Mouse (Mus musculus) kidney, postnatal 0 days (tissue): ENCODE data around the gene Erg28. TPM values are rescaled to one million over a fixed set of nuclear protein-coding genes. Genes with fewer than 3 reads are reported as not detected.

Source experiments
- ATAC-seq: fragments of 200-750 bp; cut with Nextera tagmentation; replicated peaks from 2 replicates; pipeline ENCODE4 v1.8.0; 2017; ENCODE audit warnings: low read depth, moderate number of reproducible peaks, moderate TSS enrichment, moderate library complexity; ENCODE audit not compliant: low FRiP score
- DNase-seq: peaks from one replicate; pipeline ENCODE4 v3.0.0-alpha.2; 2016; ENCODE audit warnings: low spot score
- H3K27ac ChIP-seq: fragments of 300-500 bp; sonication (generic); 2 replicates; pipeline ENCODE4 v1.5.1; 2014; ENCODE audit warnings: mild to moderate bottlenecking
- H3K27me3 ChIP-seq: fragments of 300-500 bp; sonication (generic); 2 replicates; pipeline ENCODE4 v1.6.1; 2014; ENCODE audit warnings: low read length, mixed read lengths; ENCODE audit not compliant: insufficient read depth
- H3K36me3 ChIP-seq: fragments of 300-500 bp; sonication (generic); 2 replicates; pipeline ENCODE4 v1.6.1; 2014; ENCODE audit warnings: low read length, mixed read lengths; ENCODE audit not compliant: insufficient read depth
- H3K4me1 ChIP-seq: fragments of 300-500 bp; sonication (generic); replicated peaks from 2 replicates; pipeline ENCODE4 v1.6.1; 2014; ENCODE audit warnings: antibody characterized with exemption, low read length, mixed read lengths; ENCODE audit not compliant: insufficient read depth
- H3K4me2 ChIP-seq: fragments of 300-500 bp; sonication (generic); 2 replicates; pipeline ENCODE4 v1.6.1; 2014; ENCODE audit warnings: mild to moderate bottlenecking, low read length, moderate library complexity, mixed read lengths
- H3K4me3 ChIP-seq: fragments of 300-500 bp; sonication (generic); replicated peaks from 2 replicates; pipeline ENCODE4 v1.5.1; 2014; ENCODE audit warnings: low read depth, low read length
- H3K9ac ChIP-seq: fragments of 300-500 bp; sonication (generic); 2 replicates; pipeline ENCODE4 v1.6.1; 2014; ENCODE audit warnings: low read depth, low read length
- H3K9me3 ChIP-seq: fragments of 300-500 bp; sonication (generic); replicated peaks from 2 replicates; pipeline ENCODE4 v1.6.1; 2016; ENCODE audit warnings: low read length, inconsistent platforms, mixed read lengths
- CTCF ChIP-seq: IDR thresholded peaks from 2 replicates; pipeline ENCODE4 v1.5.1; 2016; ENCODE audit warnings: antibody characterized with exemption, low read depth, mild to moderate bottlenecking, moderate library complexity
- WGBS: fragments of 180-500 bp; shearing (Covaris S2); extraction: QIAGEN DNeasy Blood & Tissue Kit; methylation state at CpG from one replicate; pipeline ENCODE4 v1.1.7; 2014; 5-methylcytosine and 5-hydroxymethylcytosine counted together
- polyA plus RNA-seq: library from polyadenylated mRNA; unstranded; fragments of >200 nt; fragmentation: Nextera tagmentation; extraction: Ambion mirVana; gene quantifications from 2 replicates; pipeline ENCODE4 v1.2.1, GENCODE M21; 2015

The Erg28 gene
- polyA plus RNA-seq, 1 experiment from 2014 or later: 111 TPM

GRCm38 (mm10) chr12:85859511-85860189, 35.3 kb upstream of the Erg28 start:
- 23% methylated on average over 3 of the region's 3 CpGs for WGBS
- H3K4me2 ChIP-seq: no peak overlapping the region
- no peak overlapping the region for H3K4me3 ChIP-seq
- no peaks in the 10 kb centered on the region for H3K4me1 ChIP-seq
- TF ChIP-seq CTCF: no peak
- H3K9me3 ChIP-seq: no peaks in the 10 kb centered on the region
- H3K36me3 ChIP-seq: no peaks in the 10 kb centered on the region
- DNase-seq (peak; percentile 23), ATAC-seq (no peak)
- no peaks in the 10 kb centered on the region for H3K27me3 ChIP-seq
- no peak overlapping the region for H3K9ac ChIP-seq
- no peak overlapping the region for H3K27ac ChIP-seq

GRCm38 (mm10) chr12:85859111-85859510, 34.8 kb upstream of the Erg28 start:
- ATAC-seq (no peak), DNase-seq (no peak)
- Histone ChIP-seq H3K4me1 (no peaks in the 10 kb centered on the region), H3K9me3 (no peaks in the 10 kb centered on the region), H3K27me3 (no peaks in the 10 kb centered on the region), H3K9ac (no peak overlapping the region), H3K4me2 (no peak overlapping the region), H3K36me3 (no peaks in the 10 kb centered on the region), H3K27ac (no peak overlapping the region), H3K4me3 (no peak overlapping the region)
- TF ChIP-seq CTCF: no peak
- WGBS: 66% methylated on average over 3 of the region's 3 CpGs

- no peak overlapping the region for H3K4me2 ChIP-seq
- DNase-seq (no peak), ATAC-seq (no peak)
- WGBS: 84% methylated on average over 7 of the region's 7 CpGs
- TF ChIP-seq CTCF: no peak
- no peaks in the 10 kb centered on the region for H3K9me3 ChIP-seq
- no peak overlapping the region for H3K4me3 ChIP-seq
- no peaks in the 10 kb centered on the region for H3K4me1 ChIP-seq
- no peak overlapping the region for H3K27ac ChIP-seq
- no peak overlapping the region for H3K9ac ChIP-seq
- H3K36me3 ChIP-seq: no peaks in the 10 kb centered on the region
- H3K27me3 ChIP-seq: no peaks in the 10 kb centered on the region
Measured at GRCm38 (mm10) chr12:85857300-85857699, 33.0 kb upstream of the Erg28 start.

GRCm38 (mm10) chr12:85854271-85854670, 29.9 kb upstream of the Erg28 start:
- Histone ChIP-seq H3K36me3 (no peaks in the 10 kb centered on the region), H3K27me3 (no peaks in the 10 kb centered on the region), H3K9me3 (no peaks in the 10 kb centered on the region), H3K27ac (no peak overlapping the region), H3K9ac (no peak overlapping the region), H3K4me2 (no peak overlapping the region), H3K4me3 (no peak overlapping the region), H3K4me1 (no peaks in the 10 kb centered on the region)
- ATAC-seq: no peak
- no peak for DNase-seq
- no peak for TF ChIP-seq CTCF
- 91% methylated on average over 1 of the region's 1 CpGs for WGBS

GRCm38 (mm10) chr12:85853836-85854235, 29.5 kb upstream of the Erg28 start:
- H3K4me2 ChIP-seq: no peak overlapping the region
- 75% methylated on average over 4 of the region's 4 CpGs for whole genome bisulfite sequencing
- DNase-seq: no peak
- TF ChIP-seq CTCF: no peak
- no peaks in the 10 kb centered on the region for H3K9me3 ChIP-seq
- H3K9ac ChIP-seq: no peak overlapping the region
- no peaks in the 10 kb centered on the region for H3K4me1 ChIP-seq
- no peaks in the 10 kb centered on the region for H3K36me3 ChIP-seq
- no peak for ATAC-seq
- H3K27ac ChIP-seq: no peak overlapping the region
- H3K27me3 ChIP-seq: no peaks in the 10 kb centered on the region
- H3K4me3 ChIP-seq: no peak overlapping the region

- Histone ChIP-seq H3K9ac (no peak overlapping the region), H3K27ac (no peak overlapping the region), H3K27me3 (no peaks in the 10 kb centered on the region), H3K4me3 (no peak overlapping the region), H3K9me3 (no peaks in the 10 kb centered on the region), H3K4me2 (no peak overlapping the region), H3K4me1 (no peaks in the 10 kb centered on the region), H3K36me3 (no peaks in the 10 kb centered on the region)
- ATAC-seq (no peak), DNase-seq (no peak)
- WGBS: 77% methylated on average over 8 of the region's 8 CpGs
- no peak for TF ChIP-seq CTCF
Measured at GRCm38 (mm10) chr12:85850661-85851060, 26.3 kb upstream of the Erg28 start.
